Mouse (Mus musculus) kidney, adult 2 months (tissue): ENCODE data around the gene Copg2. TPM values are rescaled to one million over a fixed set of nuclear protein-coding genes. Genes with fewer than 3 reads are reported as not detected.

Experiments
- DNase-seq: peaks from one replicate; pipeline ENCODE4 v3.0.0; 2021
- H3K27ac ChIP-seq: fragments of 200-500 bp; 2 replicates; pipeline ENCODE4 v1.5.1; 2012; ENCODE audit warnings: low read depth, low read length, control low read depth, inconsistent platforms; ENCODE audit not compliant: insufficient read depth
- H3K27me3 ChIP-seq: fragments of 200-500 bp; replicated peaks from 2 replicates; pipeline ENCODE4 v1.6.1; 2012; ENCODE audit warnings: mild to moderate bottlenecking, moderate library complexity, low read length, inconsistent platforms; ENCODE audit not compliant: control insufficient read depth, insufficient read depth
- H3K36me3 ChIP-seq: fragments of 200-500 bp; 2 replicates; pipeline ENCODE4 v1.6.1; 2012; ENCODE audit warnings: mild to moderate bottlenecking, moderate library complexity, low read length, inconsistent platforms; ENCODE audit not compliant: control insufficient read depth, insufficient read depth
- H3K4me1 ChIP-seq: fragments of 200-500 bp; 2 replicates; pipeline ENCODE4 v1.6.1; 2011; ENCODE audit warnings: low read length; ENCODE audit not compliant: control insufficient read depth, insufficient read depth
- H3K4me3 ChIP-seq: fragments of 200-500 bp; 2 replicates; pipeline ENCODE4 v1.5.1; 2011; ENCODE audit warnings: mild to moderate bottlenecking, low read depth, low read length, control low read depth; ENCODE audit not compliant: insufficient read depth
- CTCF ChIP-seq: fragments of 200-500 bp; conservative IDR thresholded peaks from 2 replicates; pipeline ENCODE4 v1.5.1; 2011; ENCODE audit warnings: low read depth, mild to moderate bottlenecking, control low read depth, low read length, moderate library complexity, mixed read lengths; ENCODE audit not compliant: insufficient read depth, insufficient read length
- POLR2A ChIP-seq: fragments of 200-500 bp; IDR thresholded peaks from one replicate; pipeline ENCODE4 v1.6.1; 2011; ENCODE audit warnings: low read depth, low read length, control low read depth
- WGBS: fragments of 180-500 bp; shearing (Covaris S2); methylation state at CpG from one replicate; pipeline ENCODE4 v1.1.7; 2018; 5-methylcytosine and 5-hydroxymethylcytosine counted together
- polyA plus RNA-seq: library from polyadenylated mRNA; depleted of rRNA; stranded (reverse); fragments of >200 nt; gene quantifications from 2 replicates; pipeline ENCODE4 v1.2.3, GENCODE M21; 2012

Copg2 gene
- polyA plus RNA-seq, 1 experiment: 13.0 TPM

DNA sequence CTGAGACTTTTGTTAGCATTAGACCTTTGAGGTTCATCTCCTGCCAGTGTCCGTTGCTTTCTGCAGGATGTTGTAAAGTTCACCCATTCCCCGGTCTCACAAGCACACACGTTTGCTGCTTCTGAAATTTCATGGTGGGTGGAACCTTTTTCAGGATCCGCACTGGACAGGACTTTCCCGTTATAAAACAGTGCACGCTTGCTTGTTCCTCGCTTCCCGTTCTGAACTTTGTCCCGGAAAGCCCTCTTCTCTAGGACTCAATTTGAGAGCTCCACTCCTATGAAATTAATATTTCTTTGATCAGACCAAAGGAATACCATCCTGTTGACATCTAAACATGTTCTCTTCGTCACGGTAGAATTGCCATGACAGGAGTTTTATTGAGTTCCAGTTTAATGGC lies 182.7 kb downstream of the Copg2 start:
- Histone ChIP-seq H3K4me3 (no peak overlapping the region), H3K4me1 (no peaks in the 10 kb centered on the region), H3K27me3 (no peaks in the 10 kb centered on the region; the same call in 1 of the 2 replicates), H3K27ac (no peak overlapping the region), H3K36me3 (no peaks in the 10 kb centered on the region)
- 36% methylated on average over 11 of the region's 11 CpGs for WGBS
- no peak for DNase-seq
- no peak for TF ChIP-seq POLR2A
- no peak for TF ChIP-seq CTCF

DNA sequence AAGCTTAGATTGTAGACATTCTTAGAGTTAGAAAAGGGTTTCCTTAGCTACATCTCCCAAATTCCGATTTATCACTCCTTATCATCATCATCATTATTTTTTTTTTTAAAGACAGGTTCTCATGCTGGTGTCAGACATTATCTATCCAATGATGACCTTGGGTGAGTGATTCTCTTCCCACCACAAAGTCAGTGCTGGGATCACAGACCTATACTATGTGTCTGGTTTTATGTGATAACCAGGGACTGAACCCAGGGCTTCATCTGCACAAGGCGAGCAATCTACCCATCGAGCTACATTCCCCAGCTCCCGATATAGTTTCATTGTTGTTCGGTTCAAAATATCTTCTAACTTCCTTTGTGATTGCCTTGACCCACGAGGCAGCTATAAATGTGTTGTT lies 183.1 kb downstream of the Copg2 start:
- H3K27ac ChIP-seq: no peak overlapping the region

GRCm38 (mm10) chr6:30712484-30712883 lies 184.1 kb downstream of the Copg2 start:
- H3K27ac ChIP-seq: no peak overlapping the region

More for the DNA sequence above, 183.1 kb downstream of the Copg2 start:
- no peaks in the 10 kb centered on the region for H3K4me1 ChIP-seq
- TF ChIP-seq CTCF (no peak), POLR2A (no peak)
- DNase-seq: no peak
- WGBS: 67% methylated on average over 6 of the region's 6 CpGs
- H3K36me3 ChIP-seq: no peaks in the 10 kb centered on the region
- H3K27me3 ChIP-seq: no peaks in the 10 kb centered on the region; the same call in 1 of the 2 replicates
- no peak overlapping the region for H3K4me3 ChIP-seq

DNA sequence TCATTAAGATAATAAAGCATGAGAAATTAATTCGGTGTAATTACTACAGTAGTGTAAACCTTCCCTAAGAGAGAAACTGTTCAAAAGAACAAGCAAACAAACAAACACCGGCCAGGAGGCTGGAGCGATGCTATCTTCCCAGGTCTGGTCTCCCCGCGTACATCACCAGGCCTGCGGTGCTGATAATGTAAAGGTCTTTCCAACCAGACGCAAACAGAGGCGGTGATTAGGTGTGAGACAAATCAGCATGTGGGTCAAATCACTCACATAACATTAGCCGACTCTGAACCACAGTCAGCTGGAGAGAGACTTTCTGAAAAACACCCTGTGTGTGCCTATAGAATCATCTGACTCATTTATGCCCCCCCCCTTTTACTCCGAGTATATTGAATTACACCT lies 185.2 kb downstream of the Copg2 start:
- Histone ChIP-seq H3K36me3 (no peaks in the 10 kb centered on the region), H3K4me3 (no peak overlapping the region), H3K27me3 (no peaks in the 10 kb centered on the region; the same call in 1 of the 2 replicates), H3K27ac (no peak overlapping the region), H3K4me1 (no peaks in the 10 kb centered on the region)
- DNase-seq: no peak
- no peak for TF ChIP-seq CTCF
- 86% methylated on average over 10 of the region's 10 CpGs for WGBS

More at GRCm38 (mm10) chr6:30712484-30712883, 184.1 kb downstream of the Copg2 start:
- DNase-seq: no peak
- no peaks in the 10 kb centered on the region for H3K4me1 ChIP-seq
- H3K27me3 ChIP-seq: no peaks in the 10 kb centered on the region; the same call in 1 of the 2 replicates
- 76% methylated on average over 7 of the region's 7 CpGs for WGBS
- no peak overlapping the region for H3K4me3 ChIP-seq
- no peaks in the 10 kb centered on the region for H3K36me3 ChIP-seq
- TF ChIP-seq CTCF (no peak), POLR2A (no peak)

DNA sequence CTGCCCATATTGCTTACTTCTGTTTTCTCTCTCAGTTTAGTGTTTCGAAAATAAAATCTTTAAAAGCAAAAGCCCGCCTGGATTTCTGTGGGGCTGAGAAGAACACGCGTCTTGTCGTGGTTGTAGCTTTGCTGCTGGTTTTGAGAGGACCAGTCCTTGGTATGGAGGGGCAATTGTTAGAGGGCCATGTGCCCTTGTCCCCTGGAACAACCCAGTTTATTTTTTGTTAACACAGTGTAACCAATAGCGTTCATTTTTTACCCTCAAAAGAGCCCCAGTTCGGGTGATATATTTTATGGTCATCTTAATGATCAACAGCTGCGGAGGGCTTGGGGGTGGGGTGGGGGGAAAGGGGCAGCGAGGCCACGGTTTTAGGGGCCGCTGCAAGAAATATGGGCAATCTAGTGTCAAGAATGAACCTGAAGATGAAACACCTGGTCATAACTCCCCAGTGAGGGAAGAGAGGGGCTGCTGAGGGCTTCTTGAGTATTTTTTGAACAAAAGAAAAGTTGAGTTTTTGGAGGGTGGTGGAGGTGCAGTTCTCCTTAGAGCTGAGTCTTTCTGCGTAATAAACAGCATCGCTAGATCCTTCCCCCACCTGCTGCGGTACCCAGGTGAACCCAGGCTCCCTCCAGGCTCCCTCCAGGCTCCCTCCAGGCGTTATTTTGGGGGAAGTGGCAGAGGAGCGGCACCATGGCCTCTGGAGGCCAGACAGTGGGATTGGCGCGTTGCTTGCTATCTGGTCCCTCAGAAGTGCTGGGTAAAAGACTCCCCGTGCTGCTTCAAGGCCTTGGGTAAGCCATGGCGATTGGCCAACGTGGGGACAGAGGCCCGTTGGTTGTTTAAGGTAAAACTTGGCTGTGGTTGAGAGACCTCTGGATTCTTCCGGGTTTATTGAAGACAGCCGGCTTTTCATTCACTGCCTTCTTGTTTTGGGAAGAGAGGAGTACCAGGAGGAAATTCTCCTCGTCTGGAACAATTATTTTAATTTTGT lies 185.9 kb downstream of the Copg2 start:
- H3K36me3 ChIP-seq: no peaks in the 10 kb centered on the region
- TF ChIP-seq CTCF (no peak), POLR2A (no peak)
- WGBS: 60% methylated on average over 25 of the region's 25 CpGs
- no peak overlapping the region for H3K4me3 ChIP-seq
- no peak for DNase-seq
- H3K27me3 ChIP-seq: no peaks in the 10 kb centered on the region; the same call in 1 of the 2 replicates
- H3K4me1 ChIP-seq: no peaks in the 10 kb centered on the region
- H3K27ac ChIP-seq: no peak overlapping the region

- H3K27me3 ChIP-seq: no peaks in the 10 kb centered on the region; the same call in 1 of the 2 replicates
- 69% methylated on average over 6 of the region's 6 CpGs for WGBS
- DNase-seq: no peak
- H3K36me3 ChIP-seq: no peaks in the 10 kb centered on the region
- TF ChIP-seq CTCF (no peak), POLR2A (no peak)
- H3K4me1 ChIP-seq: no peaks in the 10 kb centered on the region
- H3K27ac ChIP-seq: no peak overlapping the region
- no peak overlapping the region for H3K4me3 ChIP-seq
These were observed 187.5 kb downstream of the Copg2 start for GRCm38 (mm10) chr6:30709115-30709514.

DNA sequence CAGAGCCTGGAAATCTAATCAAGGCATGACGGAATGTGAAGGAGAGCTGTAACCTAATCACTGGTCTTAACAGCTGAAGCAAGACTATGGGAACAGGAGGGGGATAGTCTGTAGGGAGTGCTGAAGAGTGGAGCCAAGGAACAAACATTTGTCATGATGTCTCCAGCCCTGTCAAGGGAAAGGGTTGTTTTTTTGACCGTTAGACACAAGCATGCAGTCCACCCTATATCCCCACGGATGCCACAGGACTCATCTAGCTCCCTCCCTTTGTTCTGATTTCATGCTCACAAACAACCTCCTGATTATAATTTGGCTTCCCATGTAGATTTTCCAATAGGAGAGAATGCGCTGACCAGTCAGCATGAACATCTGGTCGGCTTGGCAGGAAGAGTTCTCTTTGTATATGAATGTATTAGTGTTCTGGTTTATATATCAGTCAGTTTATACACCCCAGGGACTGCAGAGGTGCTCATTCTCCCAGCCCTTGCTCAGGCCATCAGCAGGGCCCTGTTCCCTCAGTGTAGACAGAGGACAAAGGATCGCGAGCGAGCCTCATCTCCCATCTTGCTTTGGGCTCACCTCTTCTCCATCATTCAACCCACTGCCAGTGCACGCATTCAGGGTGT lies 192.5 kb downstream of the Copg2 start:
- WGBS: 77% methylated on average over 9 of the region's 9 CpGs
- Histone ChIP-seq H3K27ac (no peak overlapping the region), H3K36me3 (no peaks in the 10 kb centered on the region), H3K4me3 (no peak overlapping the region), H3K27me3 (no peaks in the 10 kb centered on the region), H3K4me1 (no peaks in the 10 kb centered on the region)
- TF ChIP-seq CTCF: no peak
- TF ChIP-seq POLR2A: no peak
- no peak for DNase-seq
